Mouse (Mus musculus) heart, adult 8-10 months (tissue): ENCODE data around the gene Klc1. TPM values are rescaled to one million over a fixed set of nuclear protein-coding genes. Genes with fewer than 3 reads are reported as not detected.
"Not testable (repeated sequence)": the region's sequence is repeated elsewhere in the genome, so short reads cannot be mapped to it uniquely, and the experiment has no call there.

Experiments used
- DNase-seq: peaks from one replicate; pipeline ENCODE4 v3.0.0; 2022; ENCODE audit warnings: low spot score
- total RNA-seq, 4 experiments: library from RNA; stranded (reverse); gene quantifications; 2 replicates each; pipeline ENCODE4 v1.2.4; 2022

The Klc1 gene
- total RNA-seq = 10 to 100 TPM; 73.6 to 90.4 (median 83.5) TPM

DNA sequence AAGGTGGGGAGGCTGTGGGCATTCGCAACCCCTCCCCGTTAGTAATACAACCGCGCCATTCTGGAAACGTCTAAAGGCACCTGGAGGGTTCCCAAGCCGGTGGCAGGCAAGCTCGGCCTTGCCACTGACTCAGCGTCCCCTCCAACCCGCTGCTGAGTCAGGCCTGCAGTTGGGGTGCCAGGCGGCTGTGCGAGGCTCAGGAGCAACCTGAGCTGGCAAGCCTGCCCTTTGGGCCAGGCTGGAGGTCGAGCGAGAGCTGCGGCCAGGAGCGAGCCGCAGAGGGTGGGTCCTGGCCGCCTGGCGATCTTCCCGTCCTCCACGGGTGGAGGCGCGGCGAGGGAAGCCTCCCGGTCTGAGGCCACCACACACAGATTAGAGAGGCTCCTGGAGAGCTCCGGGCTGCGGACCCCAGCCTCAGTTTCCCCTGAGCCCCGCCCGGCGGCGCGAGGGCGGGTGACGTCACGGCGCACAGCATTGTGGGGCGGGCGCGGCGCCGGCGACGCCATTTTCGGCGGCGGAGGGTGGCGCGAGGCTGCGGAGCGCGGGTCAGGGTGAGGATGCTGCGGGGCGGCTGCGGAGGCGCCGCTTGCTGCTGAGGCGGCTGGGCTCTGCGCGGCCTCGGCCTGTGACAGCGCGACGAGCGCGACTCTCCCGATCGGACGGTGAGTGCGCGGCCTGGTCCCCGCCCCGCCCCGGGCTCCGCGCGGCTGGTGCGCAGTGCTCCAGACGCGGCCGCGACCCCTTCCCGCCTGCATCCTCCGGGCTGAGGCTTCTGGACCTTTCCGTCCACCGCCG is at the start of gene Klc1:
TSS of gene Klc1 (plus strand) at position 469 of the 795 bp plus-strand sequence.
- peak; percentile 68 for DNase-seq

DNA sequence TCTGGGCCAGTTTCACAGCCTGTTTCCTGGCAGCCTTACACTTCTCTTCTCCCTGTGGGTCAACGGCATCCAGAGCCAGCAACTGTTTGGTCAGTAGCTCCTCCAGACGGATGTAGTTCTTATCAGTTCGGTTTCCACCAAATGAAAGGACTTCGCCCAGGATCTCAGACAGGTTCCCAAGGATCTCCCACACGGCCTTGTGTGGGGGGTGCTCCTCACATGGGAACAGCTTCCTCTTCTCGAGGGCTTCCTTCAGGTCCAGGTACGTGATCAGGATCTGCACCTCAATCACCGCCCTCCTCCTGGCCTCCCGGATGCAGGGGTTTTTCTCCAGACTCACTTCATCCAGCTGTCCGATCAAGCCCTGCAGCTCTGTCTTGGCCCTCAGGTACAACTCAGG is 48.6 kb upstream of the Klc1 start:
- no peak for DNase-seq

DNA sequence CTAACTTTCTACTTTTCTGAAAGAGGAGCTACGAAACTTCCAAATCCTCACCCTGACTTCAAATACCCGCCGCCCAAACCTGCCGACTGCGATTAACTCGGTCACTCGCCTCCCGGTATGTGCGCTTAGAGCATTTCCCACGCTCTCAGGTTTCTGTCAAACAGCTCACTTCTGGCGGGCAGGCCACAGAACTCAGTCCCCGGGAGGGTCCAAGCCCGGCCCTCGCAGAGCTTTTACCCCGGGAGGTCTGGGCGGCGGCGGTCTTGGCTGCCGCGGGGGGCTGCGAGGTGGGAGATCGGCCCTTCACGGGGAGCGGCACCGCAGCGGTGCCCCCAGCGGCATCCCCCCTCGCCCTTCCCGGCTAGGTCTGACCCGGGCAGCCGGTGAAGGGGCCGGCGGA is 46.2 kb upstream of the Klc1 start:
- DNase-seq = no peak

DNA sequence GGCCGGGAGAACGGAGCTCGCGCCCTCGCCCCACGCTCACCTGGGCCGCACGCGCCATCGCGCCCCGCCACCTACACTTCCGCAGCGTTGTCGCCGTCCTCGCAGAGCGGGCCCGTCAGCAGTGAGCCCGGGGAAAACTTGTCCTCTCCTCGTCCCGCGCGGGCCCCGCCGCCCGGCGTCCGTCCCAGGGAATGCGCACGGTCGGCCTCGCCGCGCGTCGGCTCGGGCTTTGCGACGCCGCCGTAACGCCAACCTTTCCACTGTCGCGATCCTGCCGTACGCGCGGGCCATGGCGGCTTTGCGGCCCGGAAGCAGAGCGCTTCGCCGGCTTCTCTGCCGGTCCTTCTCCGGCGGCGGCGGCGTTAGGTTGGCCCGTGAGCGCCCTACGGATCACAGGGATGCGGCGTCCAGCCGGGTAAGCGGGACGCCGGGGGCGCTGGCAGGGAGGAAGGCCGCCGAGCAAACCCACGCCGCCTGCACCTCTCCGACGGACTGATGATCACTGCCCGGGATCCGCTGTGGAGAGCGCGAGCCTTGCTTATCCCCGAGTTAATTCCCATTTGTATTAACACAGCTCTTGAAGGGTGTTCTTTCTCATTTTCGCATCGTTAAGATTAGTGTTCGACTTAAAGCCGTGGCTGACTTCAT is 45.5 kb upstream of the Klc1 start, which contains the start of the genes Bag5 and Apopt1:
TSS of gene Bag5 (minus strand) at position 254 of the 648 bp plus-strand sequence.
TSS of gene Apopt1 (plus strand) at position 258 of the 648 bp plus-strand sequence.
- DNase-seq = peak; percentile 90

DNA sequence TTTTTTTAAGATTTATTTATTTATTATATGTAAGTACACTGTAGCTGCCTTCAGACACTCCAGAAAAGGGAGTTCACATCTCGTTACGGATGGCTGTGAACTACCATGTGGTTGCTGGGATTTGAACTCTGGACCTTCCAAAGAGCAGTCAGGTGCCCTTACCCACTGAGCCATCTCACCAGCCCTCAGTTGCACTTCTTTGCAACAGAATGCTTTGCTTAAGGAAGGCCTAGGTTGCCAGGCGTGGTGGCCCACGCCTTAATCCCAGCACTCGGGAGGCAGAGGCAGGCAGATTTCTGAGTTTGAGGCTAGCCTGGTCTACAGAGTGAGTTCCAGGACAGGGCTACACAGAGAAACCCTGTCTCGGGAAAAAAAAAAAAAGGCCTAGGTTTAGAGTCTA is 44.8 kb upstream of the Klc1 start:
- not testable (repeated sequence) for DNase-seq

DNA sequence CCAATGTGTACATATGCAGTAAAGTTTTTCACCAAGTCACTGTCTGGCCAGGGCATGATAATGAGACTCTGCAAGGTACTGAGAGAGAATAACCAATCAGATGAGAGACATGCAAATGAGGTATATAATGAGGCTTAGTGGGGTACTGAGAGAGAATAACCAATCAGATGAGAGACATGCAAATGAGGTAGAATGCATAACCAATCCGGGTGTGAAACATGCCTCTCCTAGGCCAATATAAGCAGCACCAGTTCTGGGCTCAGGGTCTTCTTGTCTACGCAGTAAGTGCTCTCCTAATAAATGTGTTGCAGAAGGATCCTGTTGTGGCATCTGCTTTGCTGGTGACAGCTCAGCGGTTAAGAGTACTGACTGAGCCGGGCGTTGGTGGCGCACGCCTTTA is 42.1 kb upstream of the Klc1 start:
- DNase-seq = no peak

DNA sequence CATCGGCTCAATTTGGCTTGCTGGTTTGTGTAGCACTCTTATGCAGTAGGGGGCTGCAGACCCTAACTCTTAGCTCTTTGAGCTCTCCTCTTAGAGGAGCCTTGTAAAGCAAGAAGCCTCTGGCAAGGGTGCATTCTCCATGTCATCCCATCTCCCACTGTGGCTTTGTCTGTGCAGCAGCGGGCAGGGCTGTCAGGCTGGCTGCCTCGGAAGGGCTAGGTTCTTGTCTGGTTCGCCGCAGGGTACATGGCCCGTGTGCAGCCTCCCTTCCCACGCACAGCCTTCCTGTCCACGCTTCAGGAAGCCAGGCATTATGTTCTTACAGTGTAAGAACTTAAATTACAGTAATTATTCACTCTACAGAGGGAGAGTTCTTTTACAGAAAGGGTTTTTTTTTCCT is 40.0 kb upstream of the Klc1 start:
- no peak for DNase-seq

DNA sequence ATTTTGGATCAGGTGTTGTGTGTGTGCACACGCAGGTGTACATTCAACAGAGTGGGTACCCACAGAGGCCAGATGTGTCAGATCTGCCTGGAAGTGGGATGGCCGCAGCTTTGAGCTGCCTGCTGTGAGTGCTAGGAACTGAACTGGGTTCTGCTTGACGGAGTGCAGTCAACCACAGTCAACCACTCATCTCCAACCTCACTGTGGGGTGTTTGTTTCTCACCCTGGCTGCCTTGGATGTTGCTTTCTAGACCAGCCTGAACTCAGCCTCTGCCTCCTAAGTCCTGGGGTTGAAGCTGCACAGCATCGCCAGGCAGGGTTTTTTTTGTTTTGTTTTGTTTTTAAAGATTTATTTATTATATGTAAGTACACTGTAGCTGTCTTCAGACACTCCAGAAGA is 38.4 kb upstream of the Klc1 start:
- no peak for DNase-seq

DNA sequence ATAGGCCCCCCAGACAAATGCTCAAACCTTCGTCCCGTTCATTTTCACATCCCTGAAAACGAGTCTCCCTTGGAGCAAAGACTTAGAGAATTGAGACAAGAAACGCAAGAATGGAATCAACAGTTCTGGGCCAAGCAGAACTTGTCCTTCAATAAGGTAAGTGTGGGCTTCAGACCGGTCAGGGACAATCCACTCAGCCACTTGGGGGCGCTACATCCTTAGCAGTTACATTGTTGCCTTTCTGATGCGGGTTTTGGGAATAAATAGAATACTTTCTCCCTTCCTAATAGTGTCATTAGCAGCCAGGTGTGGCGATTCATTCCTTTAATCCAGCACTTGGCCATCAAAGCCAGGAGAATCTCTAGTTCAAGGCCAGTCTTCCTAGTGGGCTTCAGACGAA is 36.0 kb upstream of the Klc1 start:
- no peak for DNase-seq

DNA sequence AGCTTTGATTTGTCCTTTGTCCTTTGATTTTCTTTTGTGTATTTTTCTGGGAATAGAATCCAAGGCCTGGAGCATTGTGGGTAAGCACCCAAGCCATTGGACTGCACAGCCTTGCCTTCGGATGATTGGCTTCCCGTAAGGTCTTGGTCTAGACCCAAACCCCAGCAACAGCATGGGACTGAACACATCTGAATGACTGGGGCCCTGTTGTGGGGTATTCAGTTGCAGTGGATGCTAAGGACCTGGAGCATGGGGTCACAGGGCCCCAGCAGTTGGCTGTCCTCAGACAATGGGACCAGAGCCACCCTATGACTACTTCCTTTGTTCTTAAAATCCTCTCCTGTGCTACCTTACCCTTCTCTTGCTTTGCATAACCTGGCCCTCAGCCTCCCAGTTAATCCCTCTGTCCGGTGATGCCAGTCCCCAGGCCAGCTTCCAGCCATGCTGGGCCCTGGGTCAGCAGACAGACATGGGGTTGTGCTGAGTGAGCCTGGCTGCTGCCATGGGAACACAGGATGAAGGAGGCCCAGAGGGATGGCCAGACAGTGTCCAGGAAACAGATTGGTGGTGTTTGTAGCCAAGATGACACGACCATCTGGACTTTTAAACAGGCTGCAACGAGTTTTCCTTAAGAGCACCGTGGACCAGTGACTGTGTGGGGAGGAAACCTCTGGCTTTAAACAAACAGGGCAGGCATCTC is 33.9 kb upstream of the Klc1 start:
- peak; percentile 80 for DNase-seq

DNA sequence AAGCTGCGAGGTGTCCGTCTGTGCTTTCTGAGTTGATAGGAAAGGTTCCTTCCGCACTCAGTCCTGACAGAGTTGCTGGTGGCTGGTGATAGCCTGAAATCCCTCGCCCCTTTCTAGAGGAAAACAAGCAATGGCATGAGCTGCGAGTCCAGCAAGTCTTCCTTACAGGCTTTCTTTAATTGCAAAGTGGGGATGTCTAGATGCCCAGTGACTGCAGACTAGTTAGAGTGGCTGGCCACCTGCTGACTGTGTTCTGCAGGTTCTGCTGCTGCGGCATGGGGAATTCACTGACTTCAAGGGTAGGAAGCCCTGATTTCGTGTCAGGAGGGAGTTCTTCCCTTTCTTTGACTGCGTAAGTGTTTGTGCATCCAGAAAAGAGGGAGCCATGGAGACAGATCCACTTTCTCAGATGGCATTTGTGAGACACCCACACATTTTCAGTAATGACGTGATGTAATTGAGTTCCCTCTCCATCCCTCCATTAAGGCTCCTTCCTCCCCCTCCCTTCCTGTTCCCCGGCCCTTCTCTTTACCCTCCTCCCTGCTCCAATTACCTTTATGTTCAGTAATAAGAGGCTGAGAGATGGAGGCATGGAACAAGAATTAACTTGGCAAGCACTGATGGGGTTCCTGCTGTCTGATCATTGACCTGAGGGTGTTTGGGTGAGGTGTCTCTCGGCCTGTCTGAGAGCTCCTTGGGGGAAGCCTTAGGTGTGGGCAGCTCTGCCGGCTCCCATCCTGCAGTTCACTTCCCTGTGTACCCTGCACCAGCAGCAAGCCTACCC is 33.1 kb upstream of the Klc1 start:
- DNase-seq = no peak

DNA sequence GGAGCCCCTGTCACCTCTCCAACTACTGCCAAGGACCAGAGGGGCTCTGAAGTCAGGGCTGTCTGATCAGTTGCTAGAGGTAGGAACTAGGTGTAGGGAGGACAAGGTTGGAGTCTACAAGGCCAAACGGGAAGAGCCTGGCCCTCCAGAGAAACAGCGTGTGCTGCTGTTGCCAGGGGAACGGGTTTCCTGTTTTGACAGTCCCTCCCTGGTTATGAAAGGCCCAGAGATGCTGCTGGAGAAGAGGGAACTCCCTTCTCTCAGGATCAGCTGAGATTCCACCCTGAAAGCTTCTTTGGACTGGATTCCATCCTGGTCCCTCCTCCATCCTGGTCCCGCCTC is 32.6 kb upstream of the Klc1 start:
- peak; percentile 82 for DNase-seq

DNA sequence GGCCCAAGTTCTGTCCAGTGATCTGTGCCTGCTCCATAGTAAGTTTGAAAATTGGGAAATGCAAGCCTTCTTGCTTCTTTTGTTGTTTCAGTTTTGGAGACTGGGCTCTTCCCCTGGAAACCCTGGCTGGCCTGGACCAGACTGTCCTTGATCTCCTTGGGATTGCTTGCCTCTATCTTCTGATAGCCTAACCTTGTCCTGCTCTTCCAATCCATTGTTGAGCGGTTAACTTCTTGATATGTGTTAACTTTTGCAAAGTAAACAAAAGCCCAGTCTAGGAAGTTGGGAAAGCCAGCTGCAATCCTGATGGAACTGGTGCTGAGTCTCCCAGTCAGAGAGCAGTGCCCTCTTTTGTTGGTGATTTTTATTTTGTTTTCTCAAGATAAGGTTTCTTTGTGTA is 30.7 kb upstream of the Klc1 start:
- DNase-seq = no peak

DNA sequence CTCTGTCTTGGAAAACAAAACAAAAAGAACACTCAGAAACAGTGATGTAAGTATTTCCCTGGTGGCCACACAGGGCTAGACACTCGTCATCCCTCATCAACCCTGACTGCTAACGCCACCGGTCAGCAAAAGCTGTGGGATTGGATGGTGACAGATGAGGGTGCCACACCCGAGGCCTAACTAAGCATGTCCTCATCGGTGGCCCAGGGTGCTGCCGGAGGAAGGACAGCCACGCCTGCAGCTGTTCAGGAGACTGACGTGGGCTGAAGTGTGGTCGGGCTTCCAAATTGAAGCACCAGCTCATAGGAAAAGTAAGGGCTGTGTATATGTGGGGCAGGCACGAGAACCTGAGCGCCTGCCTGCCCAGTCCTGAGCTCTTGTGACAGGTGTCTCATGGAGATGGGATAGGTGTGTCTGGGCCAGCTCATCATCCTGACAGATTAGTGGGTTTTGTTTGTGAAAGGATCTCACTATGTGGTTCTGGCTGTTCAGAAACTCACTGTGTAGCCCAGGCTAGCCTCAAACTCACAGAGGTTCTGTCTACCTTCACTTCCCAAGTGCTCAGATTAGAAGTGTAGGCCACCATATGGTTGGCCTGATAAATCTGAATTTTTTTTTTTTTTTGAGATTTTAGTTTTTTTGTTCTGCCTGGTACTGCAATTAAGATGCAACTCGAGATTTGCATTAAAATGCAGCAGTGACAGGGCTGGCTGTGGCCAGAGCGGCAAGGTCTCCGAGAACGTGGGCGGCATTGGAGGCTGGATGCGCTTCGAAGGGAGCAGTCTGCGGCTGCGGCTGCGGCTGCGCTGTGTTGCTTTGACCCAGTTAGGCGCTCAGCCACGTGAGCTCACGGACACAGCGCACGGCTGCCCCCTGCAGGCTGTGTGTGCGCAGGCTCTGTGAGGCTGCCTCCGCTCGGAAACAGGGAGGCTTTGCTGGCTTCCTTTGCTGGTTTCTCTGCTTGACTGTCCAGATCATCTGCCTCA is 26.5 kb upstream of the Klc1 start:
- DNase-seq = peak; percentile 81

DNA sequence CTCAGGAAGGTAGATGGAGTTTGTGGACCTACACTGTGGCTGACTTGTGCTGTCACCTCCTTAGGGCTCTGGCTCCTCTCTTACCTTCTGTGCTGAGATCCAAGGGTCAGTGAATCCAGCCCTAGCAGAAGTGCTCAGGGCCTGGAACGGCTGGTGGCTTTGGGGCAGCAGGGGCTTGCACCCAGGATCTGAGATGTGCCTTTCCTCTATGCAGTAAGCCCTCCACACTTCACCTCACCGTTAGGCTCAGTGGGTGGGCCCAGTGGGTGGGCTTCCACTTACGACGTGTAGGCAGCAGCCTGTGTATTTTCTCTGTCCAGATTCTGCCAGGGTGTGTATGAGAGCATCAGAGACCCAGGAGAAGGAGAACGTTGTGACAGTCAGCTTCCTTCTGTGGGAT is 25.7 kb upstream of the Klc1 start:
- DNase-seq = no peak

DNA sequence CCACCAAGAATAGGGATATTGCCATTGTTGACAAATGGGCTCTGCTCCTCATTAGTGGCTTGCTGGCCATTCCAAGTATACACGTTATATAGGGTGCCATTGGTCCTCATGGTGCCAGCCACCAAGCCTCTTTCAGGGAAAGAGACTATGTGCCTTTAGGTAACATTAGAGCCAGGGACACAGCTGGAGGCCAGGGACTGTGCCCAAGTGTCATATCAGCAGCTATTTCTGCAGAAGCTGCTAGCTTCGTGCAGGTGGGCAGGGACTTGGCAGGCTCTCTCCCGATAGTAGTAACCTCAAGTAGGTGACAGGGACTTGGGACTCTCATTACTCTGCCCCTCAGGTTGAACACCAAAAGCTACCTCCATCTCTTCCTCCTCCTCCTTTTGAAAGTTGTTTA is 23.7 kb upstream of the Klc1 start:
- DNase-seq = no peak

DNA sequence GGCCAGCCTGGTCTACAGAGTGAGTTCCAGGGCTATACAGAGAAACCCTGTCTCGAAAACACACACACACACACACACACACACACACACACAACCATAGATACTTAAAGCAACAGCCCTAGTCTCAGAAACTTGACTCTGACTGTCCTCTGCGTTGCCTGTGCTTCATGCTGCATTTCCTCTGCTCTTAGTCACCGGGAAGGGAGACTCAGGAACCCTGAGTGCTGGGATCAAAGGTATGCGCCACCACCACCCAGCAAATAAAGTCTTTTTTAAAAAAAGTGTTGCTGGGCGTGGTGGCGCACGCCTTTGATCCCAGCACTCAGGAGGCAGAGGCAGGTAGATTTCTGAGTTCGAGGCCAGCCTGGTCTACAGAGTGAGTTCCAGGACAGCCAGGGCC is 22.0 kb upstream of the Klc1 start:
- DNase-seq = not testable (repeated sequence)

DNA sequence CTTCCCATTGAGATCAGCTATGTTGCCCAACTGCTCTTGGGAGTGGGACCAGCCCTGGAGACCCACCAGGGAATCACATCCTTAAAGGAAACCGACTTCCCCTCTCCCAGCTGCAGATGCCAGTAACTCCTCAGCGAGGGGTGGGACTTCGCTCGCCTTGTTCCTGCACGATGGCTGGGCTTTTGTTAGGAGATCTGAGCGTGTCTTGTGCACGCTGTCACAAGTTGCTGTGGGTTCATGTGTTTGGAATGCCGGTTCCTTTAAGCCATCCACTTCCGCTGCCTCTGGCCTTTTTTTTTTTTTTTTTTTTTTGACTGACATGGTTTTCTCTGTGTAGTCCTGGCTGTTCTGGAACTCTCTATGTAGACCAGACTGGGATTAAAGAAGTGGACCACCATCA is 21.3 kb upstream of the Klc1 start:
- DNase-seq = no peak

DNA sequence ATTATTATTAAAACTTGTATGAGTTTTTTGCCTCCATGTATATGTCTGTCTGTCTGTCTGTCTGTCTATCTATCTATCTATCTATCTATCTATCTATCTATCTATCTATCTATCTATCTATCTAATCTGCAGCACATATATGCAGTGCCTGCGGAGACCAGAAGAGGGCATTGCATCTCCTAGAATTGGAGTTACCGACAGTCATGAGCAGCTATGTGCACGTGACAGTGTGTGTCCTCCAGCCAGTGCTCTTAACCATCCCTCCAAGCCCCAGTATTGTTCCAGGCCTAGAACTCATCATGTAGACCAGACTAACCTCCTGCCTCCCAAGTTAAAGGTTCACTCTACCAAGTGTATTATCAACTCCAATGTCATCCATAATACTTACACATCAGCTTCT is 19.9 kb upstream of the Klc1 start:
- DNase-seq = peak; percentile 61

DNA sequence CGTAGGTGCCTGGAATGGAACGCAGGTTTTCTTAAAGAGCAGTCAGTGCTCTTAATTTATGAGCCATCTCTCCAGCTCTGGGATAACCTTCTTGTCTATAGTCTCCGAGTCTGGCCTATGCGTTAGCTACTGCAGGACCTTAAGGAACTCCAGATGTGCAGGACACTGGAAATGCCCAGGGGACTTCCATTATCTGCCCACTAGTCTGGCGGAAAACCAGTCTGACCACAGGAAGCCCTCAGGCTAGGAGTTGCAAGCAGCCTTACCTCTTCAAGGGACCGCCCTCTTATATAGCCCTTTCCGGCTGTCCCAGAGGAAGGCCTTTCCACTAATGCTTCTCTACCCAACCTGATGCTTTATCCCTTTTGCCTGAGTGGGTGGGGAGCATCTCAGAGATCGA is 17.3 kb upstream of the Klc1 start:
- no peak for DNase-seq

DNA sequence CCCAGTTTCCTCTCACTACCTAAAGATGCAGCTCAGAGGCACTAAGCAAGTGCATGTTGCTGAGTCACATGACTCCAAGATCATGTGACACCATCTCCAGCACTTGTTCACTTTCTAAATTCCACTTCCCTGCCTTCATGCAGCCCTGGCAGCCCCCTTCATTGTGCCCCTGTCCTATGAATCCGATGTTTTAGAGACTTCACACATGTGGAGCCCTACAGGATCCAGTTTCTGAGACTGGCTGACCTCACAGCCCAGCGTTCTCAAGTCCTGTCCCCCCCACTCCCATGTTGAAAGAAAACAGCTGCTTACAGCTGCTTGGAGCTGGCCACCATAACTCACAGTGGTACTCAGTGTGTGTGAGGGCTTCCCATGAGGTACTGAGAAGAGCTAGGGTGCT is 15.2 kb upstream of the Klc1 start:
- DNase-seq = peak; percentile 64
